Mouse (Mus musculus) bone marrow macrophage, adult 2 months (primary cell): ENCODE data around the gene Capn10. TPM values are rescaled to one million over a fixed set of nuclear protein-coding genes. Genes with fewer than 3 reads are reported as not detected.
"Not testable (repeated sequence)": the region's sequence is repeated elsewhere in the genome, so short reads cannot be mapped to it uniquely, and the experiment has no call there.

Source experiments
- H3K27ac ChIP-seq: 2 replicates; pipeline ENCODE4 v1.5.1; 2012; ENCODE audit warnings: low read depth, low read length; ENCODE audit not compliant: insufficient read depth
- H3K4me1 ChIP-seq: 2 replicates; pipeline ENCODE4 v1.6.1; 2012; ENCODE audit warnings: low read length; ENCODE audit not compliant: control insufficient read depth, insufficient read depth
- H3K4me3 ChIP-seq: 2 replicates; pipeline ENCODE4 v1.5.1; 2012; ENCODE audit warnings: mild to moderate bottlenecking, low read length, moderate library complexity; ENCODE audit not compliant: insufficient read depth
- CTCF ChIP-seq: IDR thresholded peaks from 2 replicates; pipeline ENCODE4 v1.5.1; 2012; ENCODE audit warnings: low read depth, mild to moderate bottlenecking, low read length, moderate library complexity
- POLR2A ChIP-seq: IDR thresholded peaks from 2 replicates; pipeline ENCODE4 v1.6.1; 2012; ENCODE audit warnings: mild to moderate bottlenecking, low read depth, low read length, borderline replicate concordance
- polyA plus RNA-seq: library from polyadenylated mRNA; stranded (reverse); fragments of >200 nt; gene quantifications from 2 replicates; pipeline ENCODE4 v1.2.4, GENCODE M21; 2012; ENCODE audit not compliant: missing spikeins, insufficient read depth, insufficient read length

Gene Capn10
- polyA plus RNA-seq, 1 experiment: 6.8 TPM

DNA sequence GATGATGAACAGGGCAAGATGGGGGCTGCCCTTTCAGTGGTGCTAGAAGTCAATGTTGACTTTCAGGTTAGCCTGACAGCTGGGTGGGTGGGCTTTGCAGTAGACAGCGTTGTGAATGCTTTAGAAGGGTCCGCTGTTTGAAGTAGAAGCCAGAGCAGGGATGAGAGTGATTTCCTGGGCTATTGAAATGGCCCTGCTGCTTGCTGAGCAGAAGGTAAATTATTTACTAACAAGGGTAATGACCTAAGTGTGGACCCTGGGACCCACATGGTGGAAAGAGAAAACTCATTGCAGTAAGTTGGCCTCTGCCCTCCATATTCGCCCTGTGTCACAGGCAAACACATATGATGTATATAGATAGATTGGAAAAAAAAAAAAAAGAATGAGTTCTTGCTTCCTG lies 2.3 kb downstream of the Capn10 start:
- Histone ChIP-seq H3K27ac (no peak overlapping the region), H3K4me1 (peaks cover 11% of the 10 kb centered on the region), H3K4me3 (no peak overlapping the region)
- TF ChIP-seq POLR2A (no peak), CTCF (no peak)

DNA sequence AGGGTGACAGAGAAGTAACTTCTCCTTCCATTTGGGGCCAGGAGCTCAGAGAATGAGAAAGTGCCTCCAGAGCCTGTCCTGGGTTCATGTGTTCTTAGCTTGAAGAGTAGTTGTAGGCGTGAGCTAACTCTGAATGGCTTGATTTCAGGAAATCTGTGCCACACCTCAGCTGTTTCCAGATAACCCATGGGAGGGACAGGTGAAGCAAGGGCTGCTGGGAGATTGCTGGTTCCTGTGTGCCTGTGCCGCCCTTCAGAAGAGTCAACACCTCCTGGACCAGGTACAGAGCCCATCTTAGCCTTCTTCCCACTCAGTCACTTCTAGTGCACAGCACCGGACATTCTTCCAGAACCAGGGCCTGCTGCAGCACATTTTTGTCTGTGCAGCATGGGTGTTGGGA lies 3.6 kb downstream of the Capn10 start:
- H3K4me1 ChIP-seq: peaks cover 11% of the 10 kb centered on the region
- no peak overlapping the region for H3K4me3 ChIP-seq
- TF ChIP-seq POLR2A (no peak), CTCF (no peak)
- H3K27ac ChIP-seq: no peak overlapping the region

DNA sequence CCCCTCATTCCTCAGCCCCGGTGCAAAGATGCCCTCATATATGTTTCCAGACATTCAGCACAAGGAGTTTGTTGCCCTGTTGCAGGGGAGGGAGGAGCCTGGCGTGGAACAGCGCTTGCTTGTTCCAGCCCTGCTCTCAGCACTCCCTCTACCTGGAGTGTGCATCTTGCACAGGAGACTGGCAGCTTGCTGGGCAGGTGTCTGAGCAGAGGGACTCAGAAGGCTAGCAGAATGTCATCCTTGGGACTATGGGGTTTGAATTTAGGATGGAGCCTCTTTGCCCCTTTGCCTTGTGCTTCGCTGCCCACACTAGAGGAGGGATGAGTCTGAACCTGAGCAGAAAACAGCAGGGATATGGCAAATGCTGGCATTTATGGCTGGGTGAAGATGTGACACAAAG lies 5.6 kb downstream of the Capn10 start:
- no peak overlapping the region for H3K4me3 ChIP-seq
- H3K4me1 ChIP-seq: peaks cover 7% of the 10 kb centered on the region
- no peak for TF ChIP-seq CTCF
- TF ChIP-seq POLR2A: no peak
- no peak overlapping the region for H3K27ac ChIP-seq

DNA sequence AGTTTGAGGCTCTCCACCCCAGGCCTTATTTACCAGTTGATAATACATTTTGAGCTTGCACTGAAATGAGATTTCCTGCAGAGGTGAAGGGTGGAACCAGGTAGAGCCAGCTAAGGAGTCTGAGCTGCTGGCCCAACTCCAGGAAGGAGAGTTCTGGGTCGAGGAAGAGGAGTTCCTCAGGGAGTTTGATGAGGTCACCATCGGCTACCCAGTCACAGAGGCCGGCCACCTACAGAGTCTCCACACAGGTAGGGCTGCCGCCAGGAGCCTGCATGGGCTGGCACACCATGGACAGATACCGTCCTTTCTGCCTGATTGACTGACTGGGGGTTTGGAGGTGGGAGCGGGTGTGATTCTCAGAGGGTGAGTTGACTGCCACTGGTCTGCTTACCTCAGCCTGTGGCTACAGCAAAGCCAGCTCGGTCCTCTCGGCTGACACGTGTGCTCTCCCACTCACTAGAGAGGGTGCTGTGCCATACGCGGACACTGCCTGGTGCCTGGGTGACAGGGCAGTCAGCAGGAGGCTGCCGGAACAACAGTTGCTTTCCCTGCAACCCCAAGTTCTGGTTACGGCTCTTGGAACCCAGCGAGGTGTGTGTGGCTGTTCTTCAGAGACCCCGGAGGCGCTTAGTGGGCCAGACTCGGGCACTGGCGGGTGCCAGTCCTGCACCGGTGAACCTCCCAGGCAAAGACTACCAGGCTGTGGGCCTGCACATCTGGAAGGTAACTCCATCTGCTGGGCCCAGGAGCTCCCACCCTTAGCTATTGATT lies 9.2 kb downstream of the Capn10 start:
- TF ChIP-seq CTCF (no peak), POLR2A (no peak)
- H3K27ac ChIP-seq: no peak overlapping the region
- H3K4me1 ChIP-seq: no peaks in the 10 kb centered on the region
- H3K4me3 ChIP-seq: no peak overlapping the region

DNA sequence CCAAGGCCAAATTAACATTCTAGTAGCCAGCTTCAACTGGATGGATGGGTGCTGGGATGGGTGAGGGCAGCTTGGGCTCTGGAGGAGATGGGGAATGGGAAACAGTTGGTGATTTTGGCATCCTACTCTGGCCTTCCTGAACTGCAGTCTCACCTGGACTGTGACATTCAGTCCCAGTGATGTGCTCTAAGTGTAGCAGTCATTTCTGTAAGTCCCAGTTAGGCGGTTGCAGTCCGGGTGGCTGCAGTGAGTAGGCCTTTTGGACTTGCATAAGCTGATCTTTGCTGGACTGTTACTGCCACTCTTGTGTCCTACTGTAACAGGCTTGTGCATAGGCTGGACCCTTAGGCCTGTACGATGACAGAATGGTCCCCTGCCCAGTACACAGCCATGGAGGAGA lies 13.8 kb downstream of the Capn10 start:
- H3K4me1 ChIP-seq: no peaks in the 10 kb centered on the region
- H3K27ac ChIP-seq: no peak overlapping the region
- no peak overlapping the region for H3K4me3 ChIP-seq
- TF ChIP-seq CTCF (no peak), POLR2A (no peak)

DNA sequence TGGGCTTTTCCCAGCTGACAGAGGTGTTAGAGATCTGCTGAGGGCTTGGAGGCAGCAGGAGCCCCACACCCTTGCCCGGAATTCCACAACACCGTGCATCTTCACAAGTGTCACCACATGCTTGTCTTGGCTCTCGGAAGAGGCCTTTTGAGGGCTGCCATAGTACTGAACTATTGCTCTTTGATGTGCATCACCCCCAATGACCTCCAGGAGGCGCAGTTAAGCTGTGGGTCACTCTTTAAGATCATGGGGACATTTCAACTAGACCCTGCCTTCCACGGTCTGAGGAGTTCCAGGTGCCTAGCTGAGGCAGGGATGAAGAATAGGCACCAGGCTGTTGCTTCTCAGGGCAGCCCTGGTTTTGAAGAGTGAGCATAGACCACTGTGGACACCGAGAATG lies 15.2 kb downstream of the Capn10 start:
- no peak overlapping the region for H3K4me3 ChIP-seq
- H3K27ac ChIP-seq: no peak overlapping the region
- no peaks in the 10 kb centered on the region for H3K4me1 ChIP-seq
- TF ChIP-seq POLR2A (no peak), CTCF (no peak)

DNA sequence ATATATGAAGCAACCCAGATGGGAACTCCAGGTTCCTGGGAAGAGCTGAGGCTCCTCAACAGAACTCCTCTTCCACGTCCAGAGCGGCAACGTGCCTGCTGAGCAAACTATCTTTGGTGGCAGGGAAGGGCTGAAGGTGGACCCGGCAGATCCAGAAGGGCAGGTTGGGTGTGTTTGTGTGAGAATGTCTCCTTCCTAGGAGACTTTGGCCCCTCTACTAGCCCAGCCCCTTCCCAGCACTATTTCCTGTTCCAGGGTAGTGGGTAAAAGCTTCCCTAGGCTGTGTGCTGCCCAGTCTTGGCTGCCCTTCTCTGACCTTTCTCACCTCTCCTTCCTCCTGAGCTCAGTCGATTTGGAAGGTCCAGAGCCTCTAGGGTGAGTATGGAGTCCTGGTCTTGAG lies 16.4 kb downstream of the Capn10 start, which contains the start of gene Gpr35:
Gpr35 (plus strand) TSS at position 259 of the 400 bp plus-strand sequence.
- Histone ChIP-seq H3K4me3 (no peak within 1 kb of the TSS), H3K27ac (no peak within 1 kb of the TSS), H3K4me1 (no peaks in the 10 kb centered on the region)
- TF ChIP-seq CTCF (no peak), POLR2A (no peak)

DNA sequence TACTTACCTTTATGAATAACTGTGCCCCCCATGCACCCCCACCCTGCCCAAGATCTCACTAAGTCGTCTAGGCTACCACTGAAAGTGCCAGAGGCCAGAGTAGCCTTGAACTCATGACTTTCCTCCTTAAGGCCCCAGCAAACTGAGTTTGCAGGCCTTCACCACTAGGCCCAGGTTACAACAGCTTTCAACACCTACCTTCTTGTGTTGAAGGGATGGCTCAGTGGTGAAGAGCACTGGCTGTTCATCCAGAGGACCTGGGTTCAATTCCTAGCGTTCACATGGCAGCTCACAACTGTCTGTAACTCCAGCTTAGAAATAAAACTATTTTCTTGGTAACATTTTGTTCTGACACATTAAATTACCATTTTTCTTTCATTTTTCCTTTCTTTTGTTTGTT lies 19.5 kb downstream of the Capn10 start:
- Histone ChIP-seq H3K4me1 (0 out of 2 replicates have a peak, but pooled peaks cover 3% of the 10 kb centered on the region), H3K4me3 (no peak overlapping the region), H3K27ac (no peak overlapping the region)
- TF ChIP-seq CTCF (no peak), POLR2A (no peak)

DNA sequence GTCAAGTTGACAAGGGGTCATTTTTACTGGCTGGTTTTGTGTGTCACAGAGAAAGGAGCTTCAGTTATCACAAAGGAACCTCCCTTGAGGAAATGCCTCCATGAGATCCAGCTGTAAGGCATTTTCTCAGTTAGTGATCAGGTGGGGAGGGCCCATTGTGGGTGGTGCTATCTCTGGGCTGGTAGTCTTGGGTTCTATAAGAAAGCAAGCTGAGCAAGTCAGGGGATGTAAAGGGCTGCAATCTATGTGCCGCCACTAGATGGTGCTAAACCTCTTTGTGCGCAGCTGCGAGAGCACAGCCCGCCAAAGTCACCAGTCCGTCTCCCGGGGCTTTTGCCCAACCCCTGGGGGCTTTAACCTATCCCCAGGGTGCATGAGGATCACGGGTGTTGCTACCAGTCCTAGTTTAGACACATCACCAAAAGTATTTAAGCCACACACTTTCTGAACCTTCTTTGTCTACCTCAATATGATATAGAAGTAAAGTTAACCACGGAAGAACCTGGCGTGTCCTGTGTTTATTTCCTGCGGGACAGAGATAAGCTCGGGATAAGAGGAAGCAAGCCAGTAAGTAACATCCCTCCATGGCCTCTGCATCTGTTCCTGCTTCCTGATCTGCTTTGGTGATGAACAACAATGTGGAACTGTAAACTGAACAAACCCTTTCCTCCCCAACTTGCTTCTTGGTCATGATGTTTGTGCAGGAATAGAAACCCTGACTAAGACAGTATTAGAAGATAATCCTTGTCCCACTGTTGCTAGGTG lies 22.6 kb downstream of the Capn10 start:
- TF ChIP-seq CTCF: peak; percentile 14; the same call in 1 of the 2 replicates
- not testable (repeated sequence) for H3K27ac ChIP-seq, H3K4me3 ChIP-seq, H3K4me1 ChIP-seq

DNA sequence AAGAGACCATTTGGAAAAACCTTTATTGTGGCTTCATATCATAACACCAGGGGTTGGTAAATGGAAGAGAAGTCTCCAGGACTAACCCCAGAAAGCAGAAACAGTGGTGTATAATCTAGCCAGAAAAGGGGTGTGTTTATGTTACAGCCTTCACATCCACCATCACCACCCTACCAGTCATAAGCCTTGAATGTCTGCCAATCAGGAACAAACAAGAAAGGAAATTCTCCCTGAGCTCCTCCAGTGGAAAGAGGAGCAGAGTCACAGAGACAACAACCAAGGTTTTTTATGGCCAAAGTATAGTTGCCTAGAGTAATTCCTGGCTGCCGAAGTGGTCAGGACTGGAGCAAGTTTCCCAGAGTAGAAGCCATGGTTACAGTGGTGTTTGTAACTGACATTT lies 24.8 kb downstream of the Capn10 start:
- H3K4me3 ChIP-seq: no peak overlapping the region
- H3K27ac ChIP-seq: no peak overlapping the region
- H3K4me1 ChIP-seq: 0 out of 2 replicates have a peak, but pooled peaks cover 3% of the 10 kb centered on the region
- TF ChIP-seq CTCF (no peak), POLR2A (no peak)

DNA sequence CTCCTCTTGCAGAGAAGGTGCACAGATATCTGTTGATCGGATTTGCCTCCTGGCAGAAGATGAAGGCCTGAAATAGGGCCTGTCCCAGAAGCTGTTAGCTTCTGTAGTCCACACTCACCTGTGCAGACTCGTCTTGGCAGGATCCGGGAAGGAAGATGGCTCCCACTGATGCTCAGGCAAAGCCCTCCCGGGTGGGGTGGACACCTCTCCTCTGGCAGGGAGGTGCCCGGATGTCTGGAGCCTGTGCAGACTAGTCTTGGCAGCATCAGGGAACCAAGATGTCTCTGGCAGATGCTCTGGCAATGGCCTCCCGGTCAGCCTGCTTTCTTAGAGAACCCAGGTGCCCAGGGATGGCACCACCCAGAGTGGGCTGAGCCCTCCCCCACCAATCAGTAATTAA lies 36.6 kb downstream of the Capn10 start:
- H3K4me3 ChIP-seq, H3K27ac ChIP-seq: not testable (repeated sequence)
- peaks cover 43% of the 10 kb centered on the region for H3K4me1 ChIP-seq
